Mouse (Mus musculus) central nervous system, embryonic 18 days (tissue): ENCODE data around the gene Prr15l. TPM values are rescaled to one million over a fixed set of nuclear protein-coding genes. Genes with fewer than 3 reads are reported as not detected.

ENCODE experiments used
- polyA plus RNA-seq: library from polyadenylated mRNA; depleted of rRNA; stranded (reverse); fragments of >200 nt; gene quantifications from 2 replicates; pipeline ENCODE4 v1.2.3, GENCODE M21; 2012; rRNA removed

Prr15l gene
- 0.08 TPM in 1 of 2 replicates, not detected in the other for polyA plus RNA-seq

GRCm38 (mm10) chr11:96928088-96928487, at the start of gene Prr15l:
TSS of gene Prr15l (plus strand) at chr11:96928104.

GRCm38 (mm10) chr11:96916044-96916884, 11.6 kb upstream of the Prr15l start, which contains the start of gene Cdk5rap3:
TSS of gene Cdk5rap3 (minus strand) at chr11:96916496.

GRCm38 (mm10) chr11:96943746-96944304, 15.9 kb downstream of the Prr15l start, which contains the start of gene Pnpo:
TSS of gene Pnpo (minus strand) at chr11:96943986.

GRCm38 (mm10) chr11:96982859-96983258, 55.0 kb downstream of the Prr15l start, which contains the start of gene Sp2:
TSS of gene Sp2 (minus strand) at chr11:96982959.

Other genes starting within 250 kb of the Prr15l start
- gene Snx11, start 150.5 kb upstream of the Prr15l start, polyA plus RNA-seq, result 49.5 and 52.2 TPM in 2 replicates
- 73.6 and 73.9 TPM in 2 replicates for gene Cbx1, start 139.0 kb upstream of the Prr15l start, polyA plus RNA-seq
- gene Nfe2l1, start 98.1 kb upstream of the Prr15l start, polyA plus RNA-seq, result 78.5 and 81.8 TPM in 2 replicates
- 10.3 and 17.6 TPM in 2 replicates for gene Copz2, start 78.2 kb upstream of the Prr15l start, polyA plus RNA-seq
- 68.0 and 72.3 TPM in 2 replicates for gene Cdk5rap3, start 11.6 kb upstream of the Prr15l start, polyA plus RNA-seq
- 15.3 and 15.4 TPM in 2 replicates for gene Pnpo, start 15.9 kb downstream of the Prr15l start, polyA plus RNA-seq
- gene Sp2, start 54.9 kb downstream of the Prr15l start, polyA plus RNA-seq, result 6.9 and 8.5 TPM in 2 replicates
- 0.78 and 0.79 TPM in 2 replicates for gene Sp6, start 85.3 kb downstream of the Prr15l start, polyA plus RNA-seq
- gene Scrn2, start 101.8 kb downstream of the Prr15l start, polyA plus RNA-seq, result 11.7 and 12.0 TPM in 2 replicates
- gene Lrrc46, start 113.3 kb downstream of the Prr15l start, polyA plus RNA-seq, result 1.9 and 2.1 TPM in 2 replicates
- gene Mrpl10, start 113.5 kb downstream of the Prr15l start, polyA plus RNA-seq, result 55.0 and 58.4 TPM in 2 replicates
- 13.8 TPM in 2 replicates for gene Osbpl7, start 122.5 kb downstream of the Prr15l start, polyA plus RNA-seq
- gene Tbx21, start 187.2 kb downstream of the Prr15l start, polyA plus RNA-seq, result 0.55 and 0.73 TPM in 2 replicates
- gene Tbkbp1, start 223.4 kb downstream of the Prr15l start, polyA plus RNA-seq, result 56.0 and 57.9 TPM in 2 replicates